Mouse (Mus musculus) inflammation-experienced regulatory T-cells, adult 6 months (primary cell): ENCODE results near the gene Ell3. TPM values are rescaled to one million over a fixed set of nuclear protein-coding genes. Genes with fewer than 3 reads are reported as not detected.

ENCODE experiments used
- polyA plus RNA-seq, 3 experiments: library from polyadenylated mRNA; unstranded; fragments of 100-300 nt; shearing (Covaris generic); gene quantifications; one replicate each; pipeline ENCODE4 v1.2.1; 2017

Gene Ell3
- polyA plus RNA-seq, 3 experiments from 2014 or later, result 0.63 to 1.8 (median 0.65) TPM

Other genes with a start within 250 kb of the Ell3 start
- 10 to 100 TPM; 32.2 to 41.0 (median 38.0) TPM for gene Trp53bp1, start 172.9 kb downstream of the Ell3 start, polyA plus RNA-seq
- under 1 TPM in 2 of 3 experiments, not detected in 1; 0.14 to 0.39 TPM for gene Map1a, start 154.7 kb downstream of the Ell3 start, polyA plus RNA-seq
- gene Ppip5k1, start 88.9 kb downstream of the Ell3 start, polyA plus RNA-seq, result 10 to 100 TPM in 2 of 3 experiments, 1 to 10 TPM in 1; 7.2 to 12.5 (median 11.8) TPM
- gene Ckmt1, start 86.6 kb downstream of the Ell3 start, polyA plus RNA-seq, result 1 to 10 TPM in 2 of 3 experiments, under 1 TPM in 1; 0.65 to 1.2 (median 1.1) TPM
- gene Strc, start 57.1 kb downstream of the Ell3 start, polyA plus RNA-seq, result under 1 TPM; 0.18 to 0.63 (median 0.54) TPM
- 1,000 to 10,000 TPM in 2 of 3 experiments, 100 to 1,000 TPM in 1; 491 to 1,229 (median 1,150) TPM for gene Pdia3, start 30.5 kb downstream of the Ell3 start, polyA plus RNA-seq
- 1 to 10 TPM; 2.4 to 6.2 (median 3.1) TPM for gene Catsper2, start 30.5 kb downstream of the Ell3 start, polyA plus RNA-seq
- 1,000 to 10,000 TPM in 1 of 3 experiments, 100 to 1,000 TPM in 2; 695 to 1,210 (median 882) TPM for gene Serf2, start 4.9 kb upstream of the Ell3 start, polyA plus RNA-seq
- gene Hypk, start 9.0 kb upstream of the Ell3 start, polyA plus RNA-seq, result 100 to 1,000 TPM; 130 to 261 (median 152) TPM
- under 1 TPM in 1 of 3 experiments, not detected in 2; 0.62 TPM for gene Serinc4, start 12.5 kb upstream of the Ell3 start, polyA plus RNA-seq
- gene Mfap1b, start 29.8 kb upstream of the Ell3 start, polyA plus RNA-seq, result 100 to 1,000 TPM in 1 of 3 experiments, 10 to 100 TPM in 2; 80.6 to 133 (median 99.1) TPM
- gene Mfap1a, start 62.4 kb upstream of the Ell3 start, polyA plus RNA-seq, result 10 to 100 TPM; 28.4 to 44.2 (median 39.2) TPM
- 10 to 100 TPM in 2 of 3 experiments, 1 to 10 TPM in 1; 9.3 to 17.5 (median 16.5) TPM for gene Wdr76, start 62.4 kb upstream of the Ell3 start, polyA plus RNA-seq